Mouse (Mus musculus) kidney, embryonic 15.5 days (tissue): ENCODE data around the gene Lipk. TPM values are rescaled to one million over a fixed set of nuclear protein-coding genes. Genes with fewer than 3 reads are reported as not detected.

ENCODE experiments used
- ATAC-seq: fragments of 200-750 bp; cut with Nextera tagmentation; replicated peaks from 2 replicates; pipeline ENCODE4 v1.8.0; 2017; ENCODE audit warnings: moderate TSS enrichment; ENCODE audit not compliant: low FRiP score
- H3K27ac ChIP-seq: fragments of 300-500 bp; sonication (generic); 2 replicates; pipeline ENCODE4 v1.5.1; 2015; ENCODE audit warnings: mild to moderate bottlenecking, inconsistent platforms
- H3K27me3 ChIP-seq: fragments of 300-500 bp; sonication (generic); 2 replicates; pipeline ENCODE4 v1.6.1; 2015; ENCODE audit warnings: inconsistent platforms
- H3K36me3 ChIP-seq: fragments of 300-500 bp; sonication (generic); 2 replicates; pipeline ENCODE4 v1.6.1; 2015; ENCODE audit warnings: inconsistent platforms
- H3K4me1 ChIP-seq: fragments of 300-500 bp; sonication (generic); 2 replicates; pipeline ENCODE4 v1.6.1; 2015; ENCODE audit warnings: inconsistent platforms
- H3K4me2 ChIP-seq: fragments of 300-500 bp; sonication (generic); 2 replicates; pipeline ENCODE4 v1.6.1; 2015; ENCODE audit warnings: moderate library complexity, mild to moderate bottlenecking, inconsistent platforms
- H3K4me3 ChIP-seq: fragments of 300-500 bp; sonication (generic); replicated peaks from 2 replicates; pipeline ENCODE4 v1.5.1; 2015; ENCODE audit warnings: mild to moderate bottlenecking, inconsistent platforms
- H3K9ac ChIP-seq: fragments of 300-500 bp; sonication (generic); 2 replicates; pipeline ENCODE4 v1.6.1; 2015; ENCODE audit warnings: mild to moderate bottlenecking, inconsistent platforms
- H3K9me3 ChIP-seq: fragments of 300-500 bp; sonication (generic); replicated peaks from 2 replicates; pipeline ENCODE4 v1.6.1; 2016; ENCODE audit warnings: inconsistent platforms
- WGBS: fragments of 180-500 bp; shearing (Covaris S2); methylation state at CpG from one replicate; pipeline ENCODE4 v1.1.7; 2015; ENCODE audit warnings: mixed read lengths; 5-methylcytosine and 5-hydroxymethylcytosine counted together
- polyA plus RNA-seq: library from polyadenylated mRNA; unstranded; fragments of >200 nt; fragmentation: Nextera tagmentation; extraction: Ambion mirVana; gene quantifications from 2 replicates; pipeline ENCODE4 v1.2.1, GENCODE M21; 2015

The Lipk gene
- polyA plus RNA-seq = not detected in 2 replicates

- H3K27me3 ChIP-seq = no peaks in the 10 kb centered on the region
- H3K27ac ChIP-seq = no peak within 1 kb of the TSS
- H3K9me3 ChIP-seq = no peaks in the 10 kb centered on the region
- no peak for ATAC-seq
- H3K9ac ChIP-seq = no peak within 1 kb of the TSS
- H3K36me3 ChIP-seq = no peaks in the 10 kb centered on the region
- H3K4me3 ChIP-seq = no peak within 1 kb of the TSS
- no peak within 1 kb of the TSS for H3K4me2 ChIP-seq
- WGBS = 86% methylated on average over 6 of the region's 6 CpGs
- no peaks in the 10 kb centered on the region for H3K4me1 ChIP-seq
Observed at GRCm38 (mm10) chr19:34008002-34008401, at the start of gene Lipk. TSS of gene Lipk (plus strand) at chr19:34008290.

GRCm38 (mm10) chr19:33960887-33961286, 47.2 kb upstream of the Lipk start, which contains the start of gene Lipf:
TSS of gene Lipf (plus strand) at chr19:33961187.
- no peak for ATAC-seq
- H3K36me3 ChIP-seq = no peaks in the 10 kb centered on the region
- no peak within 1 kb of the TSS for H3K9ac ChIP-seq
- H3K27me3 ChIP-seq = no peaks in the 10 kb centered on the region
- H3K27ac ChIP-seq = no peak within 1 kb of the TSS
- no peaks in the 10 kb centered on the region for H3K4me1 ChIP-seq
- H3K9me3 ChIP-seq = no peaks in the 10 kb centered on the region
- H3K4me3 ChIP-seq = no peak within 1 kb of the TSS
- no peak within 1 kb of the TSS for H3K4me2 ChIP-seq

- no peak for ATAC-seq
- no peaks in the 10 kb centered on the region for H3K27me3 ChIP-seq
- WGBS = 48% methylated on average over 3 of the region's 3 CpGs
- H3K27ac ChIP-seq = no peak overlapping the region
- no peaks in the 10 kb centered on the region for H3K36me3 ChIP-seq
- H3K9me3 ChIP-seq = no peaks in the 10 kb centered on the region
- H3K4me1 ChIP-seq = no peaks in the 10 kb centered on the region
- H3K4me2 ChIP-seq = no peak overlapping the region
- H3K9ac ChIP-seq = no peak overlapping the region
- H3K4me3 ChIP-seq = no peak overlapping the region
Observed at GRCm38 (mm10) chr19:33979007-33979406, 29.1 kb upstream of the Lipk start.

GRCm38 (mm10) chr19:33983043-33983442, 25.0 kb upstream of the Lipk start:
- no peak for ATAC-seq
- no peaks in the 10 kb centered on the region for H3K4me1 ChIP-seq
- 21% methylated on average over 3 of the region's 3 CpGs for WGBS
- H3K27ac ChIP-seq = no peak overlapping the region
- H3K36me3 ChIP-seq = no peaks in the 10 kb centered on the region
- no peaks in the 10 kb centered on the region for H3K27me3 ChIP-seq
- no peaks in the 10 kb centered on the region for H3K9me3 ChIP-seq
- H3K9ac ChIP-seq = no peak overlapping the region
- H3K4me3 ChIP-seq = no peak overlapping the region
- no peak overlapping the region for H3K4me2 ChIP-seq

- Histone ChIP-seq H3K4me2 (no peak overlapping the region), H3K27ac (no peak overlapping the region), H3K27me3 (no peaks in the 10 kb centered on the region), H3K9ac (no peak overlapping the region), H3K36me3 (no peaks in the 10 kb centered on the region), H3K9me3 (no peaks in the 10 kb centered on the region), H3K4me1 (no peaks in the 10 kb centered on the region), H3K4me3 (no peak overlapping the region)
- WGBS = 80% methylated on average over 11 of the region's 11 CpGs
- ATAC-seq = no peak
Observed at GRCm38 (mm10) chr19:34021440-34022172, 13.5 kb downstream of the Lipk start.

- no peak for ATAC-seq
- no peaks in the 10 kb centered on the region for H3K27me3 ChIP-seq
- 42% methylated on average over 3 of the region's 3 CpGs for WGBS
- no peak overlapping the region for H3K4me2 ChIP-seq
- H3K27ac ChIP-seq = no peak overlapping the region
- H3K4me1 ChIP-seq = no peaks in the 10 kb centered on the region
- H3K9me3 ChIP-seq = no peaks in the 10 kb centered on the region
- H3K9ac ChIP-seq = no peak overlapping the region
- no peaks in the 10 kb centered on the region for H3K36me3 ChIP-seq
- no peak overlapping the region for H3K4me3 ChIP-seq
Observed at GRCm38 (mm10) chr19:34022759-34023158, 14.7 kb downstream of the Lipk start.

- no peak overlapping the region for H3K9ac ChIP-seq
- H3K4me3 ChIP-seq = no peak overlapping the region
- no peaks in the 10 kb centered on the region for H3K27me3 ChIP-seq
- no peaks in the 10 kb centered on the region for H3K9me3 ChIP-seq
- H3K36me3 ChIP-seq = no peaks in the 10 kb centered on the region
- no peaks in the 10 kb centered on the region for H3K4me1 ChIP-seq
- no peak overlapping the region for H3K4me2 ChIP-seq
- WGBS = 84% methylated on average over 1 of the region's 1 CpGs
- no peak overlapping the region for H3K27ac ChIP-seq
- no peak for ATAC-seq
Observed at GRCm38 (mm10) chr19:34039731-34040130, 31.6 kb downstream of the Lipk start.

GRCm38 (mm10) chr19:34043008-34043407, 34.9 kb downstream of the Lipk start:
- Histone ChIP-seq H3K9me3 (no peaks in the 10 kb centered on the region), H3K9ac (no peak overlapping the region), H3K27ac (no peak overlapping the region), H3K27me3 (no peaks in the 10 kb centered on the region), H3K36me3 (no peaks in the 10 kb centered on the region), H3K4me2 (no peak overlapping the region), H3K4me3 (no peak overlapping the region), H3K4me1 (no peaks in the 10 kb centered on the region)
- 44% methylated on average over 6 of the region's 6 CpGs for WGBS
- ATAC-seq = no peak

GRCm38 (mm10) chr19:34049371-34050039, 41.4 kb downstream of the Lipk start:
- Histone ChIP-seq H3K9ac (no peak overlapping the region), H3K27ac (no peak overlapping the region), H3K36me3 (no peaks in the 10 kb centered on the region), H3K4me1 (no peaks in the 10 kb centered on the region), H3K4me2 (no peak overlapping the region), H3K4me3 (no peak overlapping the region), H3K27me3 (no peaks in the 10 kb centered on the region), H3K9me3 (no peaks in the 10 kb centered on the region)
- WGBS = 87% methylated on average over 3 of the region's 3 CpGs
- no peak for ATAC-seq

GRCm38 (mm10) chr19:34051502-34051901, 43.4 kb downstream of the Lipk start:
- H3K4me2 ChIP-seq = no peak overlapping the region
- 84% methylated on average over 3 of the region's 3 CpGs for WGBS
- H3K9ac ChIP-seq = no peak overlapping the region
- H3K9me3 ChIP-seq = no peaks in the 10 kb centered on the region
- no peak overlapping the region for H3K4me3 ChIP-seq
- no peaks in the 10 kb centered on the region for H3K36me3 ChIP-seq
- H3K4me1 ChIP-seq = no peaks in the 10 kb centered on the region
- ATAC-seq = no peak
- no peak overlapping the region for H3K27ac ChIP-seq
- H3K27me3 ChIP-seq = no peaks in the 10 kb centered on the region

GRCm38 (mm10) chr19:34063547-34063946, 55.5 kb downstream of the Lipk start:
- Histone ChIP-seq H3K36me3 (no peaks in the 10 kb centered on the region), H3K9ac (no peak overlapping the region), H3K9me3 (no peaks in the 10 kb centered on the region), H3K4me3 (no peak overlapping the region), H3K4me1 (no peaks in the 10 kb centered on the region), H3K27me3 (no peaks in the 10 kb centered on the region), H3K4me2 (no peak overlapping the region), H3K27ac (no peak overlapping the region)
- no peak for ATAC-seq
- WGBS = 47% methylated on average over 1 of the region's 1 CpGs

GRCm38 (mm10) chr19:34064059-34064458, 56.0 kb downstream of the Lipk start:
- Histone ChIP-seq H3K4me1 (no peaks in the 10 kb centered on the region), H3K36me3 (no peaks in the 10 kb centered on the region), H3K9ac (no peak overlapping the region), H3K9me3 (no peaks in the 10 kb centered on the region), H3K27ac (no peak overlapping the region), H3K4me2 (no peak overlapping the region), H3K27me3 (no peaks in the 10 kb centered on the region), H3K4me3 (no peak overlapping the region)
- WGBS = 85% methylated on average over 4 of the region's 4 CpGs
- no peak for ATAC-seq
